Mouse (Mus musculus): ENCODE results near the gene Sdhc.
A peak's percentile ranks its signal among the peaks of the same experiment; 100 is the strongest.

Sdhc gene

GRCm38 (mm10) chr1:171149974-171150760 lies at the start of gene Sdhc, which contains the start of gene Mpz:
Gene Sdhc, minus strand, starts transcription at chr1:171150603.
Gene Mpz, plus strand, starts transcription at chr1:171150711.
- peak; percentile 96 for DNase-seq

- no peak for DNase-seq
Observed at GRCm38 (mm10) chr1:171199532-171199931, 49.1 kb upstream of the Sdhc start.

GRCm38 (mm10) chr1:171195887-171196397 lies 45.5 kb upstream of the Sdhc start, which contains the start of gene Pcp4l1:
Gene Pcp4l1, minus strand, starts transcription at chr1:171196268.
- DNase-seq, result peak; percentile 68

GRCm38 (mm10) chr1:171195046-171195822 lies 44.8 kb upstream of the Sdhc start:
- no peak for DNase-seq

- no peak for DNase-seq
Observed at GRCm38 (mm10) chr1:171193911-171194830, 43.8 kb upstream of the Sdhc start.

GRCm38 (mm10) chr1:171193093-171193840 lies 42.9 kb upstream of the Sdhc start:
- no peak for DNase-seq

- DNase-seq, result no peak
Observed at GRCm38 (mm10) chr1:171192283-171192682, 41.9 kb upstream of the Sdhc start.

GRCm38 (mm10) chr1:171190832-171191231 lies 40.4 kb upstream of the Sdhc start:
- DNase-seq, result no peak

- DNase-seq, result no peak
Observed at GRCm38 (mm10) chr1:171189476-171190114, 39.2 kb upstream of the Sdhc start.

GRCm38 (mm10) chr1:171189046-171189445 lies 38.6 kb upstream of the Sdhc start:
- DNase-seq, result peak; percentile 42

- no peak for DNase-seq
Observed at GRCm38 (mm10) chr1:171187851-171188700, 37.7 kb upstream of the Sdhc start.

- DNase-seq, result no peak
Observed at GRCm38 (mm10) chr1:171185655-171186054, 35.3 kb upstream of the Sdhc start.

GRCm38 (mm10) chr1:171184314-171184713 lies 33.9 kb upstream of the Sdhc start:
- peak; percentile 32 for DNase-seq

GRCm38 (mm10) chr1:171183620-171184019 lies 33.2 kb upstream of the Sdhc start:
- peak; percentile 54 for DNase-seq

- no peak for DNase-seq
Observed at GRCm38 (mm10) chr1:171183025-171183424, 32.6 kb upstream of the Sdhc start.

- no peak for DNase-seq
Observed at GRCm38 (mm10) chr1:171179487-171180171, 29.2 kb upstream of the Sdhc start.

GRCm38 (mm10) chr1:171172779-171173178 lies 22.4 kb upstream of the Sdhc start:
- DNase-seq, result no peak

GRCm38 (mm10) chr1:171171138-171171537 lies 20.7 kb upstream of the Sdhc start:
- no peak for DNase-seq

GRCm38 (mm10) chr1:171169913-171170312 lies 19.5 kb upstream of the Sdhc start:
- no peak for DNase-seq

- DNase-seq, result no peak
Observed at GRCm38 (mm10) chr1:171168906-171169305, 18.5 kb upstream of the Sdhc start.
